Mouse (Mus musculus) lung, embryonic 14.5 days (tissue): ENCODE measurements at regions not wholly inside any gene's neighbourhood (a gene's known extent, or its start where the extent isn't known, plus 50 kb on each side); places are given as distances from the start of the nearest gene placed in this dataset.

Experiments
- ATAC-seq: fragments of 200-750 bp; cut with Nextera tagmentation; 2 replicates; pipeline ENCODE4 v1.8.0; 2017; ENCODE audit warnings: mild to moderate bottlenecking, moderate TSS enrichment, moderate library complexity; ENCODE audit not compliant: insufficient read depth
- DNase-seq: peaks from one replicate; pipeline ENCODE4 v3.0.0-alpha.2; 2015
- H3K27ac ChIP-seq: fragments of 300-500 bp; sonication (generic); 2 replicates; pipeline ENCODE4 v1.5.1; 2014; ENCODE audit warnings: low read depth, mild to moderate bottlenecking, moderate library complexity
- H3K27me3 ChIP-seq: fragments of 300-500 bp; sonication (generic); 2 replicates; pipeline ENCODE4 v1.6.1; 2014; ENCODE audit warnings: low read length, control low read depth; ENCODE audit not compliant: insufficient read depth
- H3K36me3 ChIP-seq: fragments of 300-500 bp; sonication (generic); 2 replicates; pipeline ENCODE4 v1.6.1; 2014; ENCODE audit warnings: control low read depth; ENCODE audit not compliant: insufficient read depth
- H3K4me1 ChIP-seq: fragments of 300-500 bp; sonication (generic); 2 replicates; pipeline ENCODE4 v1.6.1; 2014; ENCODE audit warnings: antibody characterized with exemption, control low read depth; ENCODE audit not compliant: insufficient read depth
- H3K4me2 ChIP-seq: fragments of 300-500 bp; sonication (generic); 2 replicates; pipeline ENCODE4 v1.6.1; 2014; ENCODE audit warnings: mild to moderate bottlenecking
- H3K4me3 ChIP-seq: fragments of 300-500 bp; sonication (generic); 2 replicates; pipeline ENCODE4 v1.5.1; 2014; ENCODE audit warnings: low read depth, low read length
- H3K9ac ChIP-seq: fragments of 300-500 bp; sonication (generic); 2 replicates; pipeline ENCODE4 v1.6.1; 2014
- H3K9me3 ChIP-seq: fragments of 300-500 bp; sonication (generic); 2 replicates; pipeline ENCODE4 v1.6.1; 2016; ENCODE audit warnings: low read depth, low read length, control low read depth
- CTCF ChIP-seq: IDR thresholded peaks from 2 replicates; pipeline ENCODE4 v1.5.1; 2016; ENCODE audit warnings: antibody characterized with exemption, low read depth
- WGBS: fragments of 180-500 bp; shearing (Covaris S2); extraction: QIAGEN DNeasy Blood & Tissue Kit; methylation state at CpG from one replicate; pipeline ENCODE4 v1.1.7; 2014; 5-methylcytosine and 5-hydroxymethylcytosine counted together

- no peak overlapping the region for H3K4me3 ChIP-seq
- H3K4me1 ChIP-seq, result peaks cover 4% of the 10 kb centered on the region; the same call in 1 of the 2 replicates
- ATAC-seq (peak; percentile 60), DNase-seq (peak; percentile 82)
- no peak overlapping the region for H3K4me2 ChIP-seq
- no peaks in the 10 kb centered on the region for H3K36me3 ChIP-seq
- 40% methylated on average over 4 of the region's 4 CpGs for WGBS
- no peak for TF ChIP-seq CTCF
- no peaks in the 10 kb centered on the region for H3K27me3 ChIP-seq
- H3K9ac ChIP-seq, result no peak overlapping the region
- H3K27ac ChIP-seq, result no peak overlapping the region
- no peaks in the 10 kb centered on the region for H3K9me3 ChIP-seq
Measured at GRCm38 (mm10) chr9:23167716-23168115, 55.2 kb upstream of the Bmper start.

DNA sequence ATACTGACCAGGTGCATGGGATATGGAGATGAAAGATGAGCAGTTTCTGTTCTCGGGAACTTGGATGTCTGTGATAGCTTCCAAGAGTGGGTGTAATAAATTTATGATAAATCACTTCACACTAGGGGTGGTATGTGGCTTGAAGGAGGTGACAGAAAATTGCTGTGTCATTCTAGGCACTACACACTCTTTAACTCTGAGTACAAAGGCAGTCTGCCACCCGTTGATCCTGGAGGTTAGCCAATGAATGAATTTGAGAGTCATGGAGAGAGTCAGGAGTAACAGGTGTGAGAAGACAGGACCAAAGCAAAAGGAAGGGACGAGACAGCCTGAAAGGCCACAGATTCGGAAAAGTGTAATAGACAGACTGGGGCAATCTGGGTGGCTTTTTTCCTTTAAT lies 54.7 kb upstream of the Bmper start:
- 28% methylated on average over 4 of the region's 4 CpGs for WGBS
- no peak overlapping the region for H3K4me2 ChIP-seq
- peak; percentile 41; the same call in 1 of the 2 replicates for ATAC-seq

GRCm38 (mm10) chr9:23171361-23171760 lies 51.5 kb upstream of the Bmper start:
- H3K9me3 ChIP-seq, result no peaks in the 10 kb centered on the region
- no peak for TF ChIP-seq CTCF
- no peaks in the 10 kb centered on the region for H3K27me3 ChIP-seq
- ATAC-seq (no peak), DNase-seq (no peak)
- WGBS, result 90% methylated on average over 1 of the region's 1 CpGs
- no peak overlapping the region for H3K27ac ChIP-seq
- H3K36me3 ChIP-seq, result no peaks in the 10 kb centered on the region
- H3K4me1 ChIP-seq, result peaks cover 4% of the 10 kb centered on the region; the same call in 1 of the 2 replicates
- H3K4me2 ChIP-seq, result no peak overlapping the region
- no peak overlapping the region for H3K4me3 ChIP-seq
- H3K9ac ChIP-seq, result no peak overlapping the region

More for the DNA sequence above, 54.7 kb upstream of the Bmper start:
- no peak overlapping the region for H3K4me3 ChIP-seq
- H3K27me3 ChIP-seq, result no peaks in the 10 kb centered on the region
- peak; percentile 45 for DNase-seq
- TF ChIP-seq CTCF, result no peak
- H3K9ac ChIP-seq, result no peak overlapping the region
- no peaks in the 10 kb centered on the region for H3K9me3 ChIP-seq
- H3K36me3 ChIP-seq, result no peaks in the 10 kb centered on the region
- peaks cover 4% of the 10 kb centered on the region; the same call in 1 of the 2 replicates for H3K4me1 ChIP-seq
- no peak overlapping the region for H3K27ac ChIP-seq
